Mouse (Mus musculus) hindbrain, embryonic 10.5 days (tissue): ENCODE measurements around the gene Ercc1. TPM values are rescaled to one million over a fixed set of nuclear protein-coding genes. Genes with fewer than 3 reads are reported as not detected.

ENCODE experiments used
- DNase-seq: peaks from one replicate; pipeline ENCODE4 v3.0.0-alpha.2; 2017; ENCODE audit warnings: low spot score
- H3K27ac ChIP-seq: fragments of 300-500 bp; sonication (generic); 2 replicates; pipeline ENCODE4 v1.5.1; 2016; ENCODE audit warnings: mild to moderate bottlenecking, moderate library complexity
- H3K27me3 ChIP-seq: fragments of 300-500 bp; sonication (generic); 2 replicates; pipeline ENCODE4 v1.6.1; 2016; ENCODE audit warnings: mild to moderate bottlenecking; ENCODE audit not compliant: poor library complexity, insufficient read depth, severe bottlenecking
- H3K36me3 ChIP-seq: fragments of 300-500 bp; sonication (generic); 2 replicates; pipeline ENCODE4 v1.6.1; 2016; ENCODE audit warnings: mild to moderate bottlenecking, moderate library complexity
- H3K4me1 ChIP-seq: fragments of 300-500 bp; sonication (generic); replicated peaks from 2 replicates; pipeline ENCODE4 v1.6.1; 2016; ENCODE audit warnings: mild to moderate bottlenecking
- H3K4me3 ChIP-seq: fragments of 300-500 bp; sonication (generic); 2 replicates; pipeline ENCODE4 v1.5.1; 2016; ENCODE audit warnings: mild to moderate bottlenecking, moderate library complexity
- H3K9me3 ChIP-seq: fragments of 300-500 bp; sonication (generic); 2 replicates; pipeline ENCODE4 v1.6.1; 2016; ENCODE audit warnings: mild to moderate bottlenecking, moderate library complexity
- WGBS: fragments of 180-500 bp; shearing (Covaris S2); methylation state at CpG from one replicate; pipeline ENCODE4 v1.1.7; 2016; 5-methylcytosine and 5-hydroxymethylcytosine counted together
- microRNA counts: library from miRNA; unstranded; fragments of <30 nt; microRNA quantifications from one replicate; lab custom pipeline; 2017
- polyA plus RNA-seq: library from polyadenylated mRNA; unstranded; fragments of >200 nt; fragmentation: Nextera tagmentation; extraction: Ambion mirVana; gene quantifications from 2 replicates; pipeline ENCODE4 v1.2.1, GENCODE M21; 2016

Ercc1 gene
- polyA plus RNA-seq, 1 experiment from 2014 or later: 128 TPM

- Histone ChIP-seq H3K27me3 (peaks cover 71% of the 10 kb centered on the region), H3K27ac (no peak overlapping the region), H3K4me3 (no peak overlapping the region), H3K9me3 (peaks cover 11% of the 10 kb centered on the region), H3K4me1 (peaks cover 27% of the 10 kb centered on the region), H3K36me3 (no peaks in the 10 kb centered on the region)
- WGBS: 80% methylated on average over 4 of the region's 4 CpGs
- DNase-seq: no peak
These were observed 56.4 kb downstream of the Ercc1 start for GRCm38 (mm10) chr7:19400946-19401345.

GRCm38 (mm10) chr7:19402535-19403112, 58.0 kb downstream of the Ercc1 start:
- peaks cover 27% of the 10 kb centered on the region for H3K4me1 ChIP-seq
- WGBS: 80% methylated on average over 9 of the region's 9 CpGs
- no peak overlapping the region for H3K4me3 ChIP-seq
- no peaks in the 10 kb centered on the region for H3K36me3 ChIP-seq
- H3K9me3 ChIP-seq: peaks cover 11% of the 10 kb centered on the region
- H3K27me3 ChIP-seq: peaks cover 81% of the 10 kb centered on the region
- DNase-seq: no peak
- no peak overlapping the region for H3K27ac ChIP-seq

GRCm38 (mm10) chr7:19403731-19404296, 59.2 kb downstream of the Ercc1 start, which contains the start of gene Klc3:
Gene Klc3 (minus strand): TSS chr7:19404104.
- H3K36me3 ChIP-seq: no peaks in the 10 kb centered on the region
- DNase-seq: peak; percentile 46
- peaks cover 11% of the 10 kb centered on the region for H3K9me3 ChIP-seq
- WGBS: under 1% methylated on average over 62 of the region's 62 CpGs
- peak within 1 kb of the TSS; percentile 72 for H3K27ac ChIP-seq
- H3K4me3 ChIP-seq: peak within 1 kb of the TSS; percentile 74
- peaks cover 79% of the 10 kb centered on the region for H3K27me3 ChIP-seq
- H3K4me1 ChIP-seq: peaks cover 27% of the 10 kb centered on the region

- H3K4me3 ChIP-seq: peak within 1 kb of the TSS; percentile 74
- H3K27ac ChIP-seq: peak within 1 kb of the TSS; percentile 72
- H3K4me1 ChIP-seq: peaks cover 22% of the 10 kb centered on the region
- H3K36me3 ChIP-seq: no peaks in the 10 kb centered on the region
- WGBS: 49% methylated on average over 7 of the region's 7 CpGs
- H3K9me3 ChIP-seq: peaks cover 11% of the 10 kb centered on the region
- peaks cover 72% of the 10 kb centered on the region for H3K27me3 ChIP-seq
- no peak for DNase-seq
These were observed 59.9 kb downstream of the Ercc1 start, which contains the start of gene Ckm for GRCm38 (mm10) chr7:19404476-19404875. Gene Ckm (plus strand): TSS chr7:19404776.

GRCm38 (mm10) chr7:19405417-19405816, 60.8 kb downstream of the Ercc1 start:
- peaks cover 11% of the 10 kb centered on the region for H3K9me3 ChIP-seq
- no peaks in the 10 kb centered on the region for H3K36me3 ChIP-seq
- peaks cover 23% of the 10 kb centered on the region for H3K4me1 ChIP-seq
- WGBS: 4% methylated on average over 19 of the region's 19 CpGs
- no peak overlapping the region for H3K27ac ChIP-seq
- H3K27me3 ChIP-seq: peaks cover 63% of the 10 kb centered on the region
- peak overlapping the region; percentile 32 for H3K4me3 ChIP-seq
- peak; percentile 86 for DNase-seq

MicroRNAs encoded within 50 kb of the gene (microRNA counts, 519-probe panel; counts per million panel counts)
- 1,255 counts per million, percentile 77 among the panel's probes with 10 or more counts for microRNA mmu-miR-343 (lab: Ali Mortazavi, UCI)

Other genes starting within 250 kb of the Ercc1 start
- gene Gm4969, start 226.4 kb upstream of the Ercc1 start, polyA plus RNA-seq: 1.2 and 1.5 TPM in 2 replicates
- gene Fbxo46, start 224.9 kb upstream of the Ercc1 start, polyA plus RNA-seq: 17.1 and 19.4 TPM in 2 replicates
- gene Qpctl, start 195.5 kb upstream of the Ercc1 start, polyA plus RNA-seq: 16.7 and 22.1 TPM in 2 replicates
- gene Snrpd2, start 195.1 kb upstream of the Ercc1 start, polyA plus RNA-seq: 184 TPM in 2 replicates
- 0.95 and 1.3 TPM in 2 replicates for gene Gipr, start 178.7 kb upstream of the Ercc1 start, polyA plus RNA-seq
- gene Eml2, start 168.4 kb upstream of the Ercc1 start, polyA plus RNA-seq: 2.8 and 4.9 TPM in 2 replicates
- 1.8 and 2.9 TPM in 2 replicates for gene Gpr4, start 132.2 kb upstream of the Ercc1 start, polyA plus RNA-seq
- 47.8 and 51.1 TPM in 2 replicates for gene Opa3, start 116.4 kb upstream of the Ercc1 start, polyA plus RNA-seq
- 58.8 and 62.0 TPM in 2 replicates for gene Vasp, start 73.0 kb upstream of the Ercc1 start, polyA plus RNA-seq
- gene Ppm1n, start 64.7 kb upstream of the Ercc1 start, polyA plus RNA-seq: 0.30 and 0.42 TPM in 2 replicates
- gene Rtn2, start 62.2 kb upstream of the Ercc1 start, polyA plus RNA-seq: 37.3 and 67.8 TPM in 2 replicates
- not detected in 2 replicates for gene Fosb, start 34.7 kb upstream of the Ercc1 start, polyA plus RNA-seq
- gene Cd3eap, start 14.7 kb downstream of the Ercc1 start, polyA plus RNA-seq: 18.7 and 24.4 TPM in 2 replicates
- gene Ppp1r13l, start 15.0 kb downstream of the Ercc1 start, polyA plus RNA-seq: 4.7 and 5.6 TPM in 2 replicates
- 29.0 and 33.9 TPM in 2 replicates for gene Ercc2, start 37.2 kb downstream of the Ercc1 start, polyA plus RNA-seq
- 2.9 and 7.1 TPM in 2 replicates for gene Klc3, start 59.3 kb downstream of the Ercc1 start, polyA plus RNA-seq
- not detected in 2 replicates for gene Ckm, start 60.0 kb downstream of the Ercc1 start, polyA plus RNA-seq
- gene Mark4, start 114.0 kb downstream of the Ercc1 start, polyA plus RNA-seq: 9.3 and 13.6 TPM in 2 replicates
- gene Exoc3l2, start 118.6 kb downstream of the Ercc1 start, polyA plus RNA-seq: 0.39 and 0.80 TPM in 2 replicates
- 2.4 and 3.8 TPM in 2 replicates for gene Bloc1s3, start 163.6 kb downstream of the Ercc1 start, polyA plus RNA-seq
- gene Trappc6a, start 163.6 kb downstream of the Ercc1 start, polyA plus RNA-seq: 68.8 and 71.4 TPM in 2 replicates
- 0.09 and 0.10 TPM in 2 replicates for gene Nkpd1, start 173.1 kb downstream of the Ercc1 start, polyA plus RNA-seq
- 22.6 and 30.4 TPM in 2 replicates for gene Ppp1r37, start 218.3 kb downstream of the Ercc1 start, polyA plus RNA-seq
- gene Zfp296, start 232.5 kb downstream of the Ercc1 start, polyA plus RNA-seq: 0.22 and 0.72 TPM in 2 replicates
- gene Gemin7, start 232.8 kb downstream of the Ercc1 start, polyA plus RNA-seq: 177 and 188 TPM in 2 replicates